Mouse (Mus musculus) C2C12 (cell line): ENCODE data around the gene Htra3.

Experiments
- CTCF ChIP-seq: IDR thresholded peaks from one replicate; pipeline ENCODE4 v1.5.1; 2011; ENCODE audit not compliant: control insufficient read depth, insufficient read depth, insufficient read length
- MYOD1 ChIP-seq: IDR thresholded peaks from one replicate; pipeline ENCODE4 v1.6.1; 2011; ENCODE audit warnings: low read depth; ENCODE audit not compliant: control insufficient read depth, insufficient read length
- USF1 ChIP-seq: IDR thresholded peaks from one replicate; pipeline ENCODE4 v1.6.1; 2011; ENCODE audit warnings: low read depth, mild to moderate bottlenecking, control low read depth, moderate library complexity

GRCm38 (mm10) chr5:35653743-35654395 lies 25.7 kb downstream of the Htra3 start:
- TF ChIP-seq CTCF (no peak), USF1 (no peak), MYOD1 (no peak)
